Mouse (Mus musculus) urinary bladder, postnatal 14 days (tissue): Measurements from ENCODE around the gene Mpp3.
"Not testable (repeated sequence)": the region's sequence is repeated elsewhere in the genome, so short reads cannot be mapped to it uniquely, and the experiment has no call there.

Experiments
- DNase-seq: peaks from one replicate; pipeline ENCODE4 v3.0.0; 2021; ENCODE audit warnings: low spot score

Gene Mpp3

GRCm38 (mm10) chr11:102010140-102010539 lies 18.1 kb downstream of the Mpp3 start:
- DNase-seq, result no peak

GRCm38 (mm10) chr11:102008954-102009637 lies 19.2 kb downstream of the Mpp3 start:
- DNase-seq, result no peak

- no peak for DNase-seq
These were observed 19.9 kb downstream of the Mpp3 start for GRCm38 (mm10) chr11:102008372-102008771.

- DNase-seq, result no peak
These were observed 21.6 kb downstream of the Mpp3 start for GRCm38 (mm10) chr11:102006688-102007087.

- DNase-seq, result no peak
These were observed 22.0 kb downstream of the Mpp3 start for GRCm38 (mm10) chr11:102006271-102006670.

GRCm38 (mm10) chr11:102004251-102004650 lies 24.0 kb downstream of the Mpp3 start:
- DNase-seq, result no peak

GRCm38 (mm10) chr11:101999466-101999865 lies 28.8 kb downstream of the Mpp3 start:
- DNase-seq, result no peak

GRCm38 (mm10) chr11:101998258-101998657 lies 30.0 kb downstream of the Mpp3 start:
- no peak for DNase-seq

- no peak for DNase-seq
These were observed 32.3 kb downstream of the Mpp3 start for GRCm38 (mm10) chr11:101995938-101996337.

GRCm38 (mm10) chr11:101994100-101994499 lies 34.2 kb downstream of the Mpp3 start:
- no peak for DNase-seq

- DNase-seq, result no peak
These were observed 35.9 kb downstream of the Mpp3 start for GRCm38 (mm10) chr11:101992411-101992810.

GRCm38 (mm10) chr11:101991813-101992212 lies 36.4 kb downstream of the Mpp3 start:
- no peak for DNase-seq

- no peak for DNase-seq
These were observed 38.0 kb downstream of the Mpp3 start for GRCm38 (mm10) chr11:101990244-101990643.

- DNase-seq, result no peak
These were observed 41.3 kb downstream of the Mpp3 start, which contains the start of gene Dusp3 for GRCm38 (mm10) chr11:101986913-101987312. TSS of gene Dusp3 (minus strand) at chr11:101987013.

- DNase-seq, result peak; percentile 83
These were observed 42.3 kb downstream of the Mpp3 start for GRCm38 (mm10) chr11:101985990-101986389.

GRCm38 (mm10) chr11:101985450-101985849 lies 42.8 kb downstream of the Mpp3 start:
- not testable (repeated sequence) for DNase-seq

GRCm38 (mm10) chr11:101984054-101985025 lies 43.9 kb downstream of the Mpp3 start, which contains the start of gene Cfap97d1:
TSS of gene Cfap97d1 (plus strand) at chr11:101984279.
- DNase-seq, result peak; percentile 93

GRCm38 (mm10) chr11:101983431-101983921 lies 44.8 kb downstream of the Mpp3 start:
- no peak for DNase-seq

GRCm38 (mm10) chr11:101982981-101983411 lies 45.3 kb downstream of the Mpp3 start:
- no peak for DNase-seq

- DNase-seq, result no peak
These were observed 46.4 kb downstream of the Mpp3 start for GRCm38 (mm10) chr11:101981850-101982249.

GRCm38 (mm10) chr11:101980603-101981157 lies 47.6 kb downstream of the Mpp3 start:
- DNase-seq, result no peak

GRCm38 (mm10) chr11:101979140-101979539 lies 49.1 kb downstream of the Mpp3 start:
- DNase-seq, result no peak
